Mouse (Mus musculus) layer of hippocampus, adult 9-10 months (tissue): Measurements from ENCODE around the gene Tfcp2.
A peak's percentile ranks its signal among the peaks of the same experiment; 100 is the strongest.

Experiments
- DNase-seq: peaks from one replicate; pipeline ENCODE4 v3.0.0; 2022; ENCODE audit warnings: low spot score

Gene Tfcp2

GRCm38 (mm10) chr15:100485576-100485975 is 66.2 kb downstream of the Tfcp2 start:
- no peak for DNase-seq

- DNase-seq: no peak
Observed at GRCm38 (mm10) chr15:100478925-100479324, 72.9 kb downstream of the Tfcp2 start.

- DNase-seq: no peak
Observed at GRCm38 (mm10) chr15:100478351-100478750, 73.5 kb downstream of the Tfcp2 start.

GRCm38 (mm10) chr15:100473926-100474503 is 77.8 kb downstream of the Tfcp2 start:
- DNase-seq: no peak

GRCm38 (mm10) chr15:100470037-100470436 is 81.8 kb downstream of the Tfcp2 start:
- no peak for DNase-seq

- no peak for DNase-seq
Observed at GRCm38 (mm10) chr15:100469189-100469545, 82.6 kb downstream of the Tfcp2 start.

- peak; percentile 58 for DNase-seq
Observed at GRCm38 (mm10) chr15:100468295-100469188, 83.3 kb downstream of the Tfcp2 start, which contains the start of gene Letmd1. Gene Letmd1, plus strand, starts transcription at chr15:100469023.

- no peak for DNase-seq
Observed at GRCm38 (mm10) chr15:100467738-100468137, 84.1 kb downstream of the Tfcp2 start.

GRCm38 (mm10) chr15:100465432-100465831 is 86.4 kb downstream of the Tfcp2 start:
- no peak for DNase-seq

- DNase-seq: peak; percentile 69
Observed at GRCm38 (mm10) chr15:100463712-100464111, 88.1 kb downstream of the Tfcp2 start.

GRCm38 (mm10) chr15:100462086-100462485 is 89.7 kb downstream of the Tfcp2 start:
- DNase-seq: no peak

GRCm38 (mm10) chr15:100461646-100462045 is 90.2 kb downstream of the Tfcp2 start:
- no peak for DNase-seq

- no peak for DNase-seq
Observed at GRCm38 (mm10) chr15:100460942-100461341, 90.9 kb downstream of the Tfcp2 start.

GRCm38 (mm10) chr15:100458055-100458454 is 93.8 kb downstream of the Tfcp2 start:
- no peak for DNase-seq

- no peak for DNase-seq
Observed at GRCm38 (mm10) chr15:100457340-100457739, 94.5 kb downstream of the Tfcp2 start.

GRCm38 (mm10) chr15:100456356-100456991 is 95.3 kb downstream of the Tfcp2 start:
- DNase-seq: no peak

GRCm38 (mm10) chr15:100452486-100452885 is 99.3 kb downstream of the Tfcp2 start:
- no peak for DNase-seq

- no peak for DNase-seq
Observed at GRCm38 (mm10) chr15:100451245-100451644, 100.6 kb downstream of the Tfcp2 start.

- DNase-seq: no peak
Observed at GRCm38 (mm10) chr15:100449495-100449894, 102.3 kb downstream of the Tfcp2 start.

- no peak for DNase-seq
Observed at GRCm38 (mm10) chr15:100448572-100448971, 103.2 kb downstream of the Tfcp2 start.
